Mouse (Mus musculus): ENCODE data around the gene Lrsam1. TPM values are rescaled to one million over a fixed set of nuclear protein-coding genes. Genes with fewer than 3 reads are reported as not detected.

The Lrsam1 gene
- polyA plus RNA-seq, 1 experiment, result 15.9 TPM

DNA sequence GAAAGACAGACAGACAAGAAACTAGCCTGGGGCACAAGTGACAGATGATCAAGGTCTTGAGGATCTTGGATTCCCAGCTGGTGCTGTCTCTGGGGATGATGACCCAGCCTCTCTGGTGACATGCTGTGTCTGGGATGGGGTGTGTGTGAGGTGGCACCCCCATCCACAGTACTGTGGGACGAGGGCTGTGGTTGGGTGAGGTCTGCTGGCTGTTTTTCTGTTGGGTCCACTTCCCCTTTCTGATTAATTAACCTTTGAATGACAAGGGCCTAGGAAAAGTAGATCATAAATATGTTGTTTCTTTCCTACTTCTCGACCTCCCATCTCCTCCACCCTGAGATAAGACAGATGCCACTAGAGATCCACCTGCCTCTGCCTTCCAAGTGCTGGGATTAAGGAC lies 67.3 kb downstream of the Lrsam1 start:
- no peak for DNase-seq (ENCODE audit: low spot score)

DNA sequence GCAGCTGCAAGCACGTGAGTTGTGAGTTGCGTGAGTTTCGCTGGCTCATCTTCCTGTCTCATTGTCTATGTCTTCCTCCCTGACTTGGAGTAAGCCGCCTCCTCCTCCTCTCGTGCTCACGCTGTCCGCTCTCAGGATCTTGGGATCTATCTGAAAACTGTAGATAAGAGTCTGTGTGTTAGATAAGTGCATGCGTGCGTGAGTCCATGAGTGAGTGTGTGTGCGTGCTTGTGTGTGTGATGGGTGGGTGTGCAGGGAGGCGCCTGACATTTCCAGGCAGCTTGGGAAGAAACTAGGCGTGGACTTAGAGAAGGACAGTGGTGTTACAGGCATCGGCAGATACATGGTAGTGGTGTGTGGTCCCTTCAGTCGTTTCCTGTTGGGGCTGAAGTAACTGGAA lies 68.9 kb downstream of the Lrsam1 start:
- no peak for DNase-seq (ENCODE audit: low spot score)

DNA sequence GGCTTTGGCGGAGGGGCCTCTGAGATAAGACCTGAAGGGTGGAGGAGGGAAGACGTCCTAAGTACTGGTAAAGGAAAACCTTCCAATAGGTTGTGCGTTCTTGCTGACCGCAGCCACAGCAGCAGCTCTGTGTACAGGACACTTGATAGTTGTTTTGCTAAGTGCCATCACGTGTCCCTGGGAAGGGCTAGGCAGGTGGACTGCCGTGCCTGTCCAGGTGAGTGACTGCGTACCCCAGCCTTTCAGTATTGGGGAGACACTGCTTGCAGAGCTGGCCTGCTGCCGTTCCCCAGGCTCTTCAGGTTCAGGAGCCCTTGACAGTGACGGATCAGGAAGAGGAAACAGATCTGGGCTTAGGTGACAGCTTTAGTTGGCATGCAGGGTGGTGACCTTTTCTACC lies 70.1 kb downstream of the Lrsam1 start:
- DNase-seq (ENCODE audit: low spot score), result no peak

DNA sequence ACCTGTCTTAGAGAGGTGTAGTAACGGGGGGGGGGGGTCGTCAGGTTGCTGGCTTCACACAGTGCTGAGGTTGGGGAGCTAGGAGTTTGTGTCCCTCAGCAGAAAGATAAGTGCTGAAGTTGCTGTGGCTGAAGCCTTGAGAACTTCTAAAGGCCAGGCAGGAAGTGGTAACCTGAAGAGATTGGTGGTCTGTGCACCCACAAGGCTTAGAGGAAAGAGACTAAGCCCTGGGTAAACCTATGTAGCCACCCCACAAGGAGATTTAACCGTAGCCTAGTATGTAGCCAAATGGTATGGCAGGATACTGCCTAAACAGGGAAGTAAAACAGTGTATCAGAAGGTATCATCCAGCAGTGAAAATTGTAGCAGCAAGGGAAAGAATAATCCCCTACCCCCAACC lies 71.1 kb downstream of the Lrsam1 start:
- no peak for DNase-seq (ENCODE audit: low spot score)

DNA sequence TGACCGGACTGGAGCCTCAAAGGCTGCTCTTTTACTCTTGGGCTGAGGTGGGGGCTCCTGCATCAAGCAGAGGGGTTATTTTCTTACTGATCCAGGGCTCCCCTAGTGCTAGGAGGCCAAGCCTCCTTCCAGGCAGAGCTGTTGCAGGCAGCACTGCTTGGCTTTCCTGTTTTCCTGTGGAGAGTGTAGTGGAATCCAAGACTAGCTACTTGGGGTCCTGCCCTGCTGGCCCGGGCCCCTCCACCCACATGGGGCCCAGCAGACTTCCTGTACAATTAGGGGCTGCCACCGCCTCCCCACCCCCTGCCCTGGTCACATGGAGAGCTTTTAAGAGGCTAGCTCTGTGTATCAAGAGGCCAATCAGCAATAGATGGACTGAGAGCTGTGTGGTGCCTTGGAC lies 72.9 kb downstream of the Lrsam1 start:
- no peak for DNase-seq (ENCODE audit: low spot score)

DNA sequence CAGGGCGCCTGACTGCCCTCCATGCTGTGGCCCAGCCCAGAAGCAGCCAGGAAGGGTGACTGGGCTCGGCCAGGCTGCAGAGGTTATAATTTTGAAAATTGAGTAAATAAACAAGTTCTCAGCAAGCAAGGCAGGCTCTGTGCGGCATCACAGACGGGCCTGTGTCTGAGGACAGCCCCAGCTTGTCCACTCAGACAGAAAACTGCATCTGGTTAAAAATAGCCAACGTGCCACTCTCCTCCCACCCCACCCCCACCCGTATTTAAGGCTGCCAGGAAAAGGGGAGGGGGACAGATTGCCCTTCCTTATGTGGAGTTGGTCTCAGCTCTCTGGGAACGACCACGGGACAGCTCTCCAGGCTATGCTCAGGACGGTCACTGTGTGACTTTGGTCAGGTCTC lies 73.4 kb downstream of the Lrsam1 start:
- no peak for DNase-seq (ENCODE audit: low spot score)

DNA sequence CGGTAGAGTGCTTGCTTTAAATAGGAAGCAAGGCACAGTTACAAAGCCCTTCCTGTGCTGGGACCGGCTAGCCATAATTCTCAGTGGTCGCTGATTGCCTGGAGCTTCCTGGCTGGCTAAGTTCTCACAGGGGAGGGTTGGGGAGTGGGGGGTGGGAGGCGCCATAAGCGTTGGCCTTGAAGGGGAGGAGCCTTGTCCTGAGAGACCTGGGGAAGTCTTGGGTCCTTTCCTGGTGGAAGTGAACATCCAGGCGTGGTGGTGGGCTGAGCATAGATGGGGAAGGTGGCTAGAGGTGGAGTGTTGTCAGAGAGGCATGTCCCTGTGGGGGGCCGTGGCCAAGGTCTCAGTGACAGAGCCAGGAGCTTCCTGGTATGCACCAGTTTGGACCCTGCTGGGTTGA lies 76.7 kb downstream of the Lrsam1 start:
- no peak for DNase-seq (ENCODE audit: low spot score)

DNA sequence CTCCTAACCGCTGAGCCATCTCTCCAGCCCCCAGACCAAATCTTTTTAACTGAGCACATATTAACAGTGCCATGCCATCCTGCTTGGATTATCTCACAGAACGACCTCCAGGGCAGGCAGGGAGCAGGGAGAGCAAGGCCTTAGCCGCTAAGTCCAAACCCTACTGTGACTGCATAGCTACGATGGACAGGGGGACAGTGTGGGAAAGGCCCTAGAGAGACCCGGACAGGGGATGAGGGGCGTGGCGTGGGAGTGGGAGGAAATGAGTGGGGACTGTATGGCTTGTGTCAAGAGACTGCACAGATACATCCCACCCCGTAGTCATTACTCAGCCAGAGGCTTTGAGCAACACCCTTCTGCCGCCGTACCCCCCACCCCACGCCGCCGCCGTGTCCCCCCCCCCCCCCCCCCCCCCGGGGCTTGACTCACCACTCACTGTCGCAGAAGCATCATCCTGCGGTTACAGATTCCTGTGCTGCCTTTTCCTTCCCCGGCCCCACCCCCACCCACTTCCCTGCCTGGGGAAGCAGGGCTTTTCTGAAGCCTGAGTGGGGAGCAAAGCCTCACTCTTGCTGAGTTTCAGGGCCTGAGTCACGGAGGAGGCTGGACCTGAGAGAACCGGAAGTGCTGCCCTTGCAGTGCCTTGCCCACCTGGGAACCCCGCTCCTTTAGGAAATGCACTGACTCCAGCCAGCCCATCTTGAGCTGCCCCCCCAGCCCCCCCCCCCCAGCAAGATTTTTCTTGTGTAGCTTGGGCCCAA lies 79.0 kb downstream of the Lrsam1 start:
- DNase-seq (ENCODE audit: low spot score), result no peak

DNA sequence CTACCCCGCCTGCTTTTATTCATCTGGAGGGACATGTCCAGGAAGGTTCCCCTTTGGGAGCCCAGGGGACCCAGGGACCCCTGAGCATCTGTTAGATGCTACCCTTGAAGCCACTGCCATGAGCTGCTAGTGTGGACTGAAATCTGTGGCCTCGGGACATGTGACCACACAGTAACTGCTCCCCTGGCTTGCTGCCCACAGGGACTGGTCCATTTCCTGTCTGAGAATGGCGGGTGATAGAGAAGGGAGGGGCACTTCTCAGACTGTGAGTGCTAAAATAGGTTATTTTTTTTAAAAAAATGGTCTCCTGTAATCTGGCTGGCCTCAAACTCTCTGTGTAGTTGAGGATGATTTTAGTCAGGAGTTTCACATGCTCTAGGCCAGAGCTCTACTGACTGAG lies 79.7 kb downstream of the Lrsam1 start:
- no peak for DNase-seq (ENCODE audit: low spot score)

DNA sequence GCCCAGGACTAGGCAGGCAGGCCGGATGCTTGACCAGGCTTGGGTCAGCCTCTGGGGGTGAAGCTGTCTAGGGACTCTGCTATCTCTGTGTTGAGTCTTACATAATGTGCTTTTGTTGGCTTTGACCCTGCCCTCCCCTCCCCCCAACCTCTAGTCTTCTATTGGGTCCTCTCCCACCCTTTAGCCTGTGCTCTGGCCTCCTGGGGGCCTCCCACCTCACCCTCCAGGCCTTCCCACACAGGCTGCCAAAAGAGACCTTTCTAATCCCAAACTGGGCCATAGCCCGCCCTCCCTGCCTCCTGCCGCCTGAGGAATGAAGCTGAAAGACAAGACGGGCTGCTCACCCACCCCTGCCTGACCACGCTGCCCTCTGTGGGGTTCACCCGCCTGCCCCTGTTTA lies 80.4 kb downstream of the Lrsam1 start:
- no peak for DNase-seq (ENCODE audit: low spot score)

DNA sequence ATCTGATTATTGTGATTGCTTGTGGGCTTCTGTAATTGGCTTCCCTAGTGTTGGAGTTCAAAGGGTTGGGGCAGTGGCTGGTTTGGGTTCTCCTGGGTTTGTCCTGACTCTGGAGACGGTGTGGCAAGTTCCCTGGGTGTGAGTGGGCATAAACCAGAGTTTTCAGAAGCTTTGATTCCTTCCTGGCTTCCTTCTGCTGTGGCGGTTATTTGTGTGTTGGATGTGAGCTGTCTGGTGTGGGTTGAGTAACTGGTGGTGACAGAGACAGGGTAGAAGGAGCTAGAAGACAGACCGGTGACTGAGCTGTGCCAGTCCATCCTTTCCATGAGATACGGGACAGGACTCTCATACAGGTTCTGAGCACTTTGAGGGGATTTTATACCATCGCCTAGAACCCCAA lies 81.8 kb downstream of the Lrsam1 start:
- DNase-seq (ENCODE audit: low spot score), result no peak

DNA sequence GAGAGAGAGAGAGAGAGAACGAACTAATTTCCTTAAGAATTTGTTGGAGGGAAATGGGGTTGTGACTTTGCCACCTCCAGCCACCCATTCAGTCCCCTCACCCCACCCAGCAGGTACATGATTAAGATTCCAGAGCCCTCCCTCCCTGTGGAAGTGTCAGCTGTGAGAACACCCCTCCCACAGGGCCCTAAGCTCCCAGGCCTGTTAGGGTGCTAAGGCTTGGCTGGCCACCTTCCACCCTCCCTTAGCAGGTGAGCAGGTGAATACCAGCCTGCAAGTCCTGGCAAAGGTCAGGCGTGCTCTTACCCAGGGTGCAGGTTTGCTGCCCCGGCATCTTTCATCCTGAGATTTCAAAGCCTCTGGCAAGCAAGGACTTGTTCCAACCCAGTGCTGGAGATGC lies 83.0 kb downstream of the Lrsam1 start:
- DNase-seq (ENCODE audit: low spot score), result peak; percentile 46

DNA sequence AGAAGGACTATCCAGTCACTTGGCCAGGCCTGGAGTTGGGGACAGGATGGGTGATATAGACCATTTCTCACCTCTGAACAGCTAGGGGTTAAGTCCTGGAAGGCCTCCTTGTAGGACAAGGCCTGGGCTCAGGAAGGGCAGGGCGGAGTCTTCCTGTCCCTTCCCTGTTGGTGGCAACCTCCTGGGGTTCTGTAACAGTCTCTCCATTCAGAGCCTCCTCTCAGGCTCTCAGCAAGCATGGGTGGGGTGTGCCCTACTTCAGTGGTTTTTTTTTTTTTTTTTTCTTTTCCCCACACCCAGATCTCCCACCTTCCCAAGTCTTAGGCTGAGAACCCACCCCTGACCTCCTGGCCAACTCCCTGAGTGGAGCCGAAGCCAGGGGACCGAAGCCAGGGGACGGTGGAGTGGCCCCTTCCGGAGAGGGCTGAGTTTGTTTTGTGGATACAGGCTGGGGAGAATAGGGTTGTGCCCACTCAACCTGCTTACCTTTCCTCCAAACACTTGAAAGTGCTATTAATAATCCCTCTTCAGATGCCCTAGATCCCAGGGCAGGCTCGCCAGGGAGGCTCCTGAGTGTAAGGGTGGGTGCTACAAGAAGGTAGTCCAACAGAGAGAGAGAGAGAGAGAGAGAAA lies 83.5 kb downstream of the Lrsam1 start:
- DNase-seq (ENCODE audit: low spot score), result no peak

DNA sequence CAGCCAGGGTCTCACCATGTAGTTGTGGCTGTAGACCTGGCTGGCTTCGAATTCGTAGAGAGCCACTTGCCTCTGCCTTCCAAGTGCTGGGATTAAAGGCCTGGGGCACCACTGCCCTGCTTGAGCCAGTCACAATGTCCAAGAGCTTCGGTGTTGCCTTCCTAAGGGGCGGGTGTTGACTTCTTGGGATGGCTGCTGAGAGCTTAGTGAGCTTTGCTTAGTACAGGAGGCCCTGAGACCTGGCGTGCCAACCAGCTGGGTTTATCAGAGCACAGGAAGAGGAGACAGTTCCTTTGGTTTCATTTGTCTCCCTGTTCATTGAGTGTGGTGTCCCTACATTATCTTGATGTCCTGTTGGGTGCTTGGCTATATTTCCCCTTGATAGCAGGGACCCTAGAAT lies 84.1 kb downstream of the Lrsam1 start:
- no peak for DNase-seq (ENCODE audit: low spot score)

DNA sequence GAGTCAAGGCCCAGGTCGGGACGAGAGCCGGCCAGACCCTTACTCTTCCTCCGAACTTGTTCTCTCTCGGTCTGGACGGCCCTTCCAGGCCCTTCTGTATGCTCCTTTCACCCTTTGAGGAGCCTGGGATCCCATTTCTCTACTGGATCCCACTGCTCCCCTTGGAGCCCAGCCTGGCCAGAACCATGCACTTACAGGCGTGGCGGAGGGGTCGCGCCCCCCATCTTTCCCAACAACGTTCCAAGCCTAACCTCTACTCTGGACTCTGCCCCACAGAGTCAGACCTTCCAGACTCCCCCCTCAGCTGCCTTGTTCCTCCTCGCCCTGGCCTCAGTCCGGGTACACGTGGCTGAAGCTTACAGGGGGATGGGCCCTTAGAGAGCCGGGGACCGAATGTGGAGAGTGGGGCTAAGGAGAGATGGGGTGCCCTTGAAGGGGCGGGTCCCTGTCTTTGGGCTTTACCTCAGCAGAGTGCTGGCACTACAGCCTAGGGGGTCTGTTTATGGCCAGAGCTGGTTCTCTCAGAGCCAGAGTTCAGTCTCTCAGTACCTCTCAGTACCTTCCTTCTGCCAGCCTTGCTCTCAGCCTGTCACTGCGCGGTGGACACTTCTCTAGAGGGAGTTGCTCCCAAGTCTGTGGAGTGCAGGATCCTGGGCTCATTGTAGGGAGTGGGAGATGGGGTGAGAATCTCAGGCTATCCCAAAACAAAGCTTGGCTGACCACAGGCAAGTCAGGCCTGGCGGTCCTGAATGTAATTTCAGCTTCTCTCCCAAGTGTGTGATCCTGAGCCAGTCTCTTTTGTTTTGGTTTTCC lies 84.7 kb downstream of the Lrsam1 start:
- DNase-seq (ENCODE audit: low spot score), result peak; percentile 36

DNA sequence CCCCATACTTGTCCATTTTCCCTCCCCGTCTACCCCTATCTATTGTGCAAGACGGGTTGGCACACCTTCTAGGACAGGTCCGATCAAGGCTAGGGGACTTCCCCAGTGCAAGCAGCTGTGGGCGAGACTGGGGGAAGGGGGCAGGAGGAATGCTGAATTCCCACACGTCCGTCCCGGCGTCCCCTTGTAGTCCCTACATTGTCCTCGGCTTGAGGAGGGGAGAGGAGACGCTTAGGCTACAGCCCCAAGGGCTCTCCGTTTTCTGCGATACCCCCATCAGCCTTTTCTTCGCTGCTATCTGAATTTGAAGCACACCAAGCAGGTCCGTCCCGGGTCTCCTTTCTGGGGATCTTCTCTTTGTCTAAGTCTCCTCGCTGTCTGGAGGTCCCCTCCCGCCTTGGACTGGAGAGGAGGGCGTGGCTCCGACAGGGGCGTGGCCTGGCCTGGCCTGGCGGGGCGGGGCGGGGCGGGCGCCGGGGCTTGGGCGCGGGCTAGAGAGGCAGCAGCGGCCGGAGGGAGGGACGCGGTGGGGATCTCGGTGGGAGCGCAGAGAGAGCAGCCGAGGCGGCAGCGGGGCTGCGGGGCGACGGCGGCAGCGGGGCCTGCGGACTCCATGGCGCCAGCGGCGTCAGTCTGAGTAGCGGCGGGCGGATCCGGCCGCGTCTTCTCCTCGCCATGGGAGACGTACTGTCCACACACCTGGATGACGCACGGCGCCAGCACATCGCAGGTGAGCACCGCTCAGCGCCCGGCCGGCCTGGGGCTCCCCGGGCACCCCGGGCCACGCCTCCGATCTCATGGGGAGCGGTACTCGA lies 85.5 kb downstream of the Lrsam1 start, which contains the start of gene Fam129b:
Gene Fam129b, plus strand, starts transcription at position 440 of the 815 bp plus-strand sequence.
- peak; percentile 73 for DNase-seq (ENCODE audit: low spot score)

Other genes starting within 250 kb of the Lrsam1 start
- gene Cdk9, start 248.5 kb downstream of the Lrsam1 start, polyA plus RNA-seq (2012; rRNA removed), result 112 and 151 TPM in 2 replicates
- gene Sh2d3c, start 240.6 kb downstream of the Lrsam1 start, polyA plus RNA-seq (2012; rRNA removed), result 9.9 and 10.3 TPM in 2 replicates
- not detected in 2 replicates for gene 6330409D20Rik, start 220.6 kb downstream of the Lrsam1 start, polyA plus RNA-seq (2012; rRNA removed)
- gene Tor2a, start 204.4 kb downstream of the Lrsam1 start, polyA plus RNA-seq (2012; rRNA removed), result 42.9 and 53.7 TPM in 2 replicates
- 0.80 and 0.85 TPM in 2 replicates for gene Ttc16, start 186.0 kb downstream of the Lrsam1 start, polyA plus RNA-seq (2012; rRNA removed)
- 8.6 and 10.4 TPM in 2 replicates for gene Ptrh1, start 185.8 kb downstream of the Lrsam1 start, polyA plus RNA-seq (2012; rRNA removed)
- 0.29 and 0.41 TPM in 2 replicates for gene Cfap157, start 177.2 kb downstream of the Lrsam1 start, polyA plus RNA-seq (2012; rRNA removed)
- gene Stxbp1, start 114.4 kb downstream of the Lrsam1 start, polyA plus RNA-seq (2012; rRNA removed), result 15.8 and 19.8 TPM in 2 replicates
- gene Fam129b, start 85.5 kb downstream of the Lrsam1 start, polyA plus RNA-seq (2012; rRNA removed), result 99.6 and 102 TPM in 2 replicates
- 1,100 and 1,122 TPM in 2 replicates for gene Rpl12, start 55 bp downstream of the Lrsam1 start, polyA plus RNA-seq (2012; rRNA removed)
- 21.0 and 21.5 TPM in 2 replicates for gene Slc2a8, start 20.5 kb upstream of the Lrsam1 start, polyA plus RNA-seq (2012; rRNA removed)
- gene Garnl3, start 170.0 kb upstream of the Lrsam1 start, polyA plus RNA-seq (2012; rRNA removed), result 3.7 TPM in 2 replicates